Mouse (Mus musculus) left cerebral cortex, adult 9 months (tissue): ENCODE results near the gene Ly9.

Source experiments
- DNase-seq, 2 experiments: peaks; one replicate each; pipeline ENCODE4 v3.0.0; 2022; ENCODE audit warnings: low spot score in 2 of 2

Ly9 gene

GRCm38 (mm10) chr1:171607176-171607575, at the start of gene Ly9:
TSS of gene Ly9 (minus strand) at chr1:171607410.
- no peak for DNase-seq

GRCm38 (mm10) chr1:171652734-171653133, 45.5 kb upstream of the Ly9 start, which contains the start of gene Slamf7:
TSS of gene Slamf7 (minus strand) at chr1:171653035.
- no peak for DNase-seq

- DNase-seq: no peak
Observed at GRCm38 (mm10) chr1:171648840-171649239, 41.6 kb upstream of the Ly9 start.

- DNase-seq: no peak
Observed at GRCm38 (mm10) chr1:171647716-171648115, 40.5 kb upstream of the Ly9 start.

- no peak for DNase-seq
Observed at GRCm38 (mm10) chr1:171646429-171646940, 39.3 kb upstream of the Ly9 start.

- DNase-seq: no peak
Observed at GRCm38 (mm10) chr1:171643612-171644011, 36.4 kb upstream of the Ly9 start.

GRCm38 (mm10) chr1:171640796-171641195, 33.6 kb upstream of the Ly9 start:
- DNase-seq: no peak

GRCm38 (mm10) chr1:171638686-171639085, 31.5 kb upstream of the Ly9 start:
- DNase-seq: no peak

GRCm38 (mm10) chr1:171637101-171637500, 29.9 kb upstream of the Ly9 start:
- peak in 1 of 2 experiments; percentile 8 for DNase-seq

GRCm38 (mm10) chr1:171635696-171636095, 28.5 kb upstream of the Ly9 start:
- no peak for DNase-seq

GRCm38 (mm10) chr1:171631447-171631846, 24.2 kb upstream of the Ly9 start:
- DNase-seq: peak in 1 of 2 experiments; percentile 52

GRCm38 (mm10) chr1:171630912-171631311, 23.7 kb upstream of the Ly9 start:
- DNase-seq: peak in 1 of 2 experiments; percentile 11

GRCm38 (mm10) chr1:171630041-171630440, 22.8 kb upstream of the Ly9 start:
- DNase-seq: no peak

- no peak for DNase-seq
Observed at GRCm38 (mm10) chr1:171629168-171629567, 22.0 kb upstream of the Ly9 start.

GRCm38 (mm10) chr1:171627801-171628200, 20.6 kb upstream of the Ly9 start:
- no peak for DNase-seq

- DNase-seq: no peak
Observed at GRCm38 (mm10) chr1:171620091-171620490, 12.9 kb upstream of the Ly9 start.

- no peak for DNase-seq
Observed at GRCm38 (mm10) chr1:171619645-171620044, 12.4 kb upstream of the Ly9 start.

GRCm38 (mm10) chr1:171619001-171619400, 11.8 kb upstream of the Ly9 start:
- peak in 1 of 2 experiments; percentile 53 for DNase-seq

- DNase-seq: peak in 1 of 2 experiments; percentile 32
Observed at GRCm38 (mm10) chr1:171616881-171617515, 9.8 kb upstream of the Ly9 start.

GRCm38 (mm10) chr1:171613962-171614361, 6.8 kb upstream of the Ly9 start:
- peak in 1 of 2 experiments; percentile 17 for DNase-seq

- no peak for DNase-seq
Observed at GRCm38 (mm10) chr1:171610781-171611180, 3.6 kb upstream of the Ly9 start.

- DNase-seq: no peak
Observed at GRCm38 (mm10) chr1:171610026-171610425, 2.8 kb upstream of the Ly9 start.

- DNase-seq: no peak
Observed at GRCm38 (mm10) chr1:171606656-171607055, 554 bp downstream of the Ly9 start.

GRCm38 (mm10) chr1:171604686-171605085, 2.5 kb downstream of the Ly9 start:
- DNase-seq: no peak
